Mouse (Mus musculus) adrenal gland, postnatal 4 days (tissue): ENCODE results near the gene Slc38a1. TPM values are rescaled to one million over a fixed set of nuclear protein-coding genes. Genes with fewer than 3 reads are reported as not detected.
"Not testable (repeated sequence)": the region's sequence is repeated elsewhere in the genome, so short reads cannot be mapped to it uniquely, and the experiment has no call there.

Experiments used
- DNase-seq, 2 experiments: peaks; one replicate each; pipeline ENCODE4 v3.0.0; 2021 to 2022; ENCODE audit warnings: low spot score in 2 of 2, mixed read lengths in 2 of 2
- total RNA-seq, 2 experiments: library from RNA; stranded (reverse); gene quantifications; 2 replicates each; pipeline ENCODE4 v1.2.3; 2021

Gene Slc38a1
- total RNA-seq, 2 experiments from 2014 or later, result 58.0 to 64.5 TPM

GRCm38 (mm10) chr15:96660590-96661141 is 18.0 kb upstream of the Slc38a1 start:
- no peak for DNase-seq

GRCm38 (mm10) chr15:96658275-96658602 is 15.5 kb upstream of the Slc38a1 start:
- DNase-seq, result no peak

- DNase-seq, result no peak
Observed at GRCm38 (mm10) chr15:96657576-96658274, 15.0 kb upstream of the Slc38a1 start.

- DNase-seq, result no peak
Observed at GRCm38 (mm10) chr15:96655514-96655913, 12.8 kb upstream of the Slc38a1 start.

GRCm38 (mm10) chr15:96654714-96655113 is 12.0 kb upstream of the Slc38a1 start:
- DNase-seq, result no peak

- DNase-seq, result no peak
Observed at GRCm38 (mm10) chr15:96653011-96653410, 10.3 kb upstream of the Slc38a1 start.

GRCm38 (mm10) chr15:96652531-96652930 is 9.8 kb upstream of the Slc38a1 start:
- DNase-seq, result no peak

GRCm38 (mm10) chr15:96647376-96647775 is 4.7 kb upstream of the Slc38a1 start:
- DNase-seq, result no peak

- no peak for DNase-seq
Observed at GRCm38 (mm10) chr15:96641821-96642435, 785 bp downstream of the Slc38a1 start.

GRCm38 (mm10) chr15:96641111-96641820 is 1.4 kb downstream of the Slc38a1 start:
- DNase-seq, result peak; percentile 15 to 37

- DNase-seq, result no peak
Observed at GRCm38 (mm10) chr15:96640291-96640985, 2.3 kb downstream of the Slc38a1 start.

- no peak for DNase-seq
Observed at GRCm38 (mm10) chr15:96639630-96640029, 3.1 kb downstream of the Slc38a1 start.

GRCm38 (mm10) chr15:96638656-96639055 is 4.1 kb downstream of the Slc38a1 start:
- DNase-seq, result no peak

- no peak for DNase-seq
Observed at GRCm38 (mm10) chr15:96638173-96638572, 4.5 kb downstream of the Slc38a1 start.

GRCm38 (mm10) chr15:96634670-96635405 is 7.9 kb downstream of the Slc38a1 start:
- DNase-seq, result no peak

GRCm38 (mm10) chr15:96632201-96632600 is 10.5 kb downstream of the Slc38a1 start:
- DNase-seq, result no peak

GRCm38 (mm10) chr15:96631107-96631718 is 11.5 kb downstream of the Slc38a1 start:
- DNase-seq, result no peak

GRCm38 (mm10) chr15:96628256-96628655 is 14.5 kb downstream of the Slc38a1 start:
- no peak for DNase-seq

GRCm38 (mm10) chr15:96626871-96627270 is 15.8 kb downstream of the Slc38a1 start:
- DNase-seq, result no peak

GRCm38 (mm10) chr15:96625012-96625411 is 17.7 kb downstream of the Slc38a1 start:
- DNase-seq, result not testable (repeated sequence)
